Mouse (Mus musculus) spleen, adult 12 weeks (tissue): ENCODE results near the gene Gm28374.
"Not testable (repeated sequence)": the region's sequence is repeated elsewhere in the genome, so short reads cannot be mapped to it uniquely, and the experiment has no call there.

ENCODE experiments used
- DNase-seq: peaks from one replicate; pipeline ENCODE4 v3.0.0; 2022; ENCODE audit warnings: low spot score

Gm28374 gene

GRCm38 (mm10) chr19:6056696-6057095, 25.4 kb downstream of the Gm28374 start:
- no peak for DNase-seq

GRCm38 (mm10) chr19:6054296-6054695, 27.8 kb downstream of the Gm28374 start:
- no peak for DNase-seq

DNA sequence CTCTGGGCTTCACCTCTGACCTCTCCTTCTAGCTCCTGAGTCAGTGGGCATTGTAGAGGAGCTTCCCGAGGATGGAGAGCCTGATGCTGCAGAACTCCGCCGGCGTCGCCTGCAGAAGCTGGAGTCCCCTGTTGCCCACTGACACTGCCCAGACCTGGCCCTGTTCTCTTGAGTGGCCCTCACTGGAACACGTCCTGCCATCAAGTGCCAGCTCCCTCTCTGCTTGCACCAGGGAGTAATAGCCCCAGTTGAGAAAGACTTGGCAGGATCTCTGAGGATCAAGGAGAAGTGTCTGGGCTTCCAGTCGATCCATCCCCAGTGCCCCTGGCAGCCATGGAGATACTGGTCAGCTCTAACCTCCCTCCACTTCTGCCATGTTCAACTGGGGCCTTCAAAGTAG, 29.5 kb downstream of the Gm28374 start:
- DNase-seq: no peak

GRCm38 (mm10) chr19:6048681-6049410, 33.2 kb downstream of the Gm28374 start:
- DNase-seq: no peak

GRCm38 (mm10) chr19:6047899-6048166, 34.2 kb downstream of the Gm28374 start:
- no peak for DNase-seq

GRCm38 (mm10) chr19:6047154-6047898, 34.7 kb downstream of the Gm28374 start:
- DNase-seq: no peak

- DNase-seq: peak; percentile 89
Observed at GRCm38 (mm10) chr19:6046294-6047153, 35.5 kb downstream of the Gm28374 start, which contains the start of gene Syvn1. Syvn1 (plus strand) TSS chr19:6046576.

DNA sequence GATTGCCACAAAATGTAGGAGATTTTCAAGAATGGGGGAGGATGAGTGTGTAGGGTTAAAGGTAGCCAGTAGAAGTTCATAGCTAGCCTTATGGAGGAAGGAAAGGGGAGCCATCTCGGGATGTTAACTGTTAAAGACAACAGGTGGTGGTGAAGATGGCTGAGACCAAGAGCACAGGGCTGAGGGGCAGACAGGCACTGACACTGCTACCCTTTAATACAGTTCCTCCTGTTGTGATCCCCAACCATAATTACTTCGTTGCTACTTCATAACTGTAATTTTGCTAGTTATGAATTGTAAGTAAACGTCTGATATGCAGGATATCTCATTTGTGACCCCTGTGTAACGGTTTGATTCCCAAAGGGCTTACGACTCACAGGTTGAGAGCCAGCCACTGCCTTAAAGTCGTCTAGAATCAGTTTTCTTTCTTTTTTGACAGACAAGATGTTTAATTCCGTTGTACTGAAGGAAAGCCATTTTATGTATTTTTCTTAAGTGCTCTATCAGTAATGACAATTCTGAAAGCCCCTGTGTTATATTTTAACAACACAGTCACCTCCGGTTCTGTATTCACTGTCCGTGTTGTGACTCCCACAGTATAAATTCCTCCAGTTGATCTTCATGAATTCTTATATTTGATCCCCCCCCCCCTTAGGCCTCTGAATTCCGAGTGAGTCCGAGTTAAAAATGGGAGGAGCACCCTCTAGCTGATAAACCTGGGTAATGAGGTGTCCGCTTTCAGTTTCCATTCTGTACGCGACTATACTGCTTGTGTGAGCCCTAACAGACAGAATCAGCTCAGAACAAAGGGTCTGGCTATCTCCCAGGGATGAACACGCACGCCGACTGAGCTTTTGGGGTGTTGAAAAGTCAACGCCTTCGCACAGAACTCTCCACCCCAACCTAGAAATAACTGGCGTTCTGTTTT, 36.4 kb downstream of the Gm28374 start:
- no peak for DNase-seq

DNA sequence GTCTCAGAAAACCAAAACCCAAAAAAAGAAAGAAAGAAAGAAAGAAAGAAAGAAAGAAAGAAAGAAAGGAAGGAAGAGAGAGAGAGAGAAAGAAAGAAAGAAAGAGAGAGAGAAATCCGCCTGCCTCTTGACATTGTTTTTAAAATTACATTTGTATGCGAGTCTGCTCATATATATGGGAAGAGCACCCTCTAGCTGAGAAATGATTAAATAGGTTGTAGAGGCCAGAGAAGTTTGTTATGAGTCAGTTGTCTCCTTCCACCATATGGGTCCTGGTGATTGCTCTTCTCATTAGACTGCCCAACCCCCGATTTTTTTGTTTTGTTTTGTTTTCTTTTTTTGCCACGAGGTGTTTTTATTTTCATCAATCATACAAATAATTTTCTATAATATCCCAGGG, 38.0 kb downstream of the Gm28374 start:
- not testable (repeated sequence) for DNase-seq

GRCm38 (mm10) chr19:6042293-6042692, 39.8 kb downstream of the Gm28374 start:
- DNase-seq: no peak

DNA sequence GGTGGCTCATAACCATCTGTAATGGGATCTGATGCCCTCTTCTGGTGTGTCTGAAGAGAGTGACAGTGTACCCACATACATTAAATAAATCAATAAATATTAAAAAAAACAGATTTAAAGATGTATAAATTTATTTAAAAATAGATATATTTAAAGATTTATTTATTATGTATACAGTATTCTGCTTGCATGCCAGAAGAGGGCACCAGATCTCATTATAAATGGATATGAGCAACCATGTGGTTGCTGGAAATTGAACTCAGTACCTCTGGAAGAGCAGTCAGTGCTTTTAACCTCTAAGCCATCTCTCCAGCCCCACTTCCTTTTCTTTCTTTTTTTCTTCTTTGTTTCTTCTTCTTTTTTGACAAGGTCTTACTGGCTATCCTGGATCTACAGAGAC, 42.1 kb downstream of the Gm28374 start:
- DNase-seq: no peak

DNA sequence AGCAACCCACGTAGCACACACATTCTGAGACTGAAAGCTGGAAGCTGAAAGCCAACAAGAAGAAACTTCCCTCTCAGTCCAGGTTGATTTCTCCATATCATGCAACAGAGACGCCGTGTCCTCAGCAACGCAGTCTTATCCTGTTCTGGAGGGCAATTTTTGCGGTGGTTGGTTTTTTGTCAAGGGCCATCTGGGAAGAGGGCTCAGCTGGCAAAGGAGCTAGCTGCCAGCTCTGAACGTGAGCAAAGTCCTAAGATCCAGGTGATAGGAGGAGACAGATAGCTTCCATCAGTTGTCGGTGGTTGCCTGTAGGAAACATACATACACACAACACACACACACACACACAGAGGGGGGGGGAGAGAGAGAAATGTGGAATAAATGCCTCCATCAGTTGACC, 43.7 kb downstream of the Gm28374 start:
- DNase-seq: no peak

DNA sequence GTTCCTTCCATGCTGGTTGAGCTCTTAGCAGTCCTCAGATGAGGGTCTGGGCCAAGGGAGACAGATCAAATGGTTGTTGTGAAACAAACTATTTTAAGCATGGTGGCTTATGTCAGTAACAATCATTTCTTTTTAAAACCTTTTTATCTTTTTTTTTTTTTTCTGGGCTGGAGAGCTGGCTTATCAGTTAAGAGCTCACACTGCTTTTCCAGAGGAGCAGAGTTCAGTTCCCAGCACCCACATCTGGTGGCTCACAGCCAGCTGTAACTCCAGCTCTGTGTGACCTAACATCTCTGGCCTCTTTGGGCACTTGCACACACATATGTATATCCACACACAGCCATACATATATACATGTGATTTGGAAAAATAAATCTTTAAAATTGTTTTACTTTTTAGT, 44.4 kb downstream of the Gm28374 start:
- DNase-seq: no peak

- DNase-seq: no peak
Observed at GRCm38 (mm10) chr19:6035966-6036585, 46.0 kb downstream of the Gm28374 start.

DNA sequence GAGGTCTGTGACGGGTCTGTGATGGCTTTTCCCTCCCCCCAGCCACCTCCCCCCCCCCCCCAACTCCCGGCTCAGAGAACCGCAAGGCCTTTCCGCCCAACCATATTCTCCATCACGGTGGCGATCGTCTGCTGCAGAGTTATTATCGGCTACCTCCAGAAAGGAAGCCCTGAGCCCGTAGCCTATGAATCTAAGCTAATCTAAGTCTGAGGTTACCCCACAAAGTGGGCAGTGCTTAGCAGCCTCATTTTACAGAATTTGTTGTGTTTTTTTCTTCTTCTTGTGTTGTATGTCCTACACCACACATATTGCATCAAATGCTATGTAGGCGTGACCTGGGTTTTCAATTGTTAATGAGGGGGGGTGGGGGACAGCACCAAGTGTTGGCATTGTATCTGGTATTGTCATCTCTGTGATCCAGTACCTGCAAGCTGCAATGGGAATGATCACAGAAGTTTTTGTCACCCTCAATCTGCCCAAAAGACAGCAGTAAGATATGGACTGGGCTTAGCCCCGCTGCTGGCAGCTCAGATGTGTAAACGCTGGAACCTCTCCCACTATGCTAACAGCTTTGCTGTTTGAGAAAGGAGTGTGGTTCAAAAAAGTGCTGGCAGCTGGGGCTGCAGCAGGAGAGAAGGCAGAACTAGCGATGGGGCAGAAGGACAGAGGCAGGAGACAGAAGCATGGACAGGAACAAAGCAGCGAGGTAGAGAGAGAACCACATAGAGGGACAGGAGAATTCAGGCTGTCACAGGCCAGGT, 51.4 kb downstream of the Gm28374 start:
- DNase-seq: no peak

DNA sequence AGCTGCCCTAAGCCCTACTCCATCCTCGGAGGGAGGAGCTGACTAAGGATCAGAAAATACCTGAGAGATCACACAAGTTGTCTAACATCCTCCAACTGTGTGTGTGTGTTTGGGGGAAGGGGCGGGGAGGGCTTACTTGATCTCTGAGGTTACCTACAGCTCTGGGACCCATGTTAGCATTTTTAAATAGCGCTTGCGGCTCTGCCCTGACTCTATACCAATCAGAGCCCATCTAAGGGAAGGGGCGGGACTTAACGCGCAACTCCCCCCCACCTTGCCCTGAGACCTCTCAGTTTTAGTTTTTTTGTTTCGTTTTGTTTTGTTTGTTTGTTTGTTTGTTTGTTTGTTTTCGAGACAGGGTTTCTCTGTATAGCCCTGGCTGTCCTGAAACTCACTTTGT, 52.6 kb downstream of the Gm28374 start:
- no peak for DNase-seq

GRCm38 (mm10) chr19:6028991-6029390, 53.1 kb downstream of the Gm28374 start:
- DNase-seq: no peak
